Mouse (Mus musculus) gastrocnemius, postnatal 36 days (tissue): Measurements from ENCODE around the gene Cyp4f39. TPM values are rescaled to one million over a fixed set of nuclear protein-coding genes. Genes with fewer than 3 reads are reported as not detected.
"Not testable (repeated sequence)": the region's sequence is repeated elsewhere in the genome, so short reads cannot be mapped to it uniquely, and the experiment has no call there.

Source experiments
- DNase-seq, 2 experiments: peaks; one replicate each; pipeline ENCODE4 v3.0.0; 2022
- intact Hi-C: fragments of 180-260 bp; cut with DNase I; formaldehyde crosslinking; loops from one replicate; pipeline ENCODE4 v1.15.1; 2025
- total RNA-seq, 2 experiments: library from RNA; stranded (reverse); gene quantifications; 2 replicates each; pipeline ENCODE4 v1.2.3; 2021

Gene Cyp4f39
- total RNA-seq, 2 experiments from 2014 or later = 0.72 to 1.5 TPM

DNA sequence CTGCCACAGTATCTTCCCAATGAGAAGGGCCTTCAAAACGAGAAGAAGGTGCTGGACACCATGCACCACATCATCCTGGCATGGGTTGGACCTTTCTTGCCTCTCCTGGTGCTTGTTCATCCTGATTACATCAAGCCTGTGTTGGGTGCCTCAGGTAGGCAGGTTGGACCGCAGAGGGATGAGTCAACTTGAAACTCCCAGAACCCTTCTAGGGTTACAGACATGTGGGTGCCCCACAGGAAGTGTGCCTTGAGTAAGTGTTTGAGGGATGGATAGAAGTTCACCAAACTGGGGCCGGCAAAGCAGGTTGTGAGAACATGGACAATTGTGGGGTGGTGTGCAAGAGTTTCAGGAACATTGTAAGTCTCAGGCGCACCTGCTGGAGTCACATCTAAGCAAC, 18.3 kb downstream of the Cyp4f39 start:
- no peak for DNase-seq
- intact Hi-C loops = no loop called here

DNA sequence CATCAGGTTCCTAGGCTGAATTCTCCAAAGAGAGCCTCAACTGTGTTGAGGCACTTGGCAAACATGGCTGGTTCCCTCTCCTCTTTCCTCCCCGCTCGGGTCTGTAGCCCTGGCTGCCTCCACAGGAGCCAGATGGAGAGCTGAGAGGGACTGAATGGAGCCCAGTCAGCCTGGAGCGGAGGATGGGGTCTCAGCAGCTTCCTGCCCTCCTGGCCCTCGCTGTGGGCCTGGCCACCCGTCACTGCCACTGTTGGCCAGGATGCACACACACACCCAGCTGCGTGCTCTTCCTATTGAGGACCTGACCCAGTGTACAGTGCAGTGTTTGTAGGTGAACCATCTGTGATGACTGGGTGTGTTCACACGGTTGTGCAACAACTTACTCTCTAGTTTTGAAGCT, 19.7 kb downstream of the Cyp4f39 start:
- intact Hi-C loops = no loop called here
- DNase-seq = no peak

DNA sequence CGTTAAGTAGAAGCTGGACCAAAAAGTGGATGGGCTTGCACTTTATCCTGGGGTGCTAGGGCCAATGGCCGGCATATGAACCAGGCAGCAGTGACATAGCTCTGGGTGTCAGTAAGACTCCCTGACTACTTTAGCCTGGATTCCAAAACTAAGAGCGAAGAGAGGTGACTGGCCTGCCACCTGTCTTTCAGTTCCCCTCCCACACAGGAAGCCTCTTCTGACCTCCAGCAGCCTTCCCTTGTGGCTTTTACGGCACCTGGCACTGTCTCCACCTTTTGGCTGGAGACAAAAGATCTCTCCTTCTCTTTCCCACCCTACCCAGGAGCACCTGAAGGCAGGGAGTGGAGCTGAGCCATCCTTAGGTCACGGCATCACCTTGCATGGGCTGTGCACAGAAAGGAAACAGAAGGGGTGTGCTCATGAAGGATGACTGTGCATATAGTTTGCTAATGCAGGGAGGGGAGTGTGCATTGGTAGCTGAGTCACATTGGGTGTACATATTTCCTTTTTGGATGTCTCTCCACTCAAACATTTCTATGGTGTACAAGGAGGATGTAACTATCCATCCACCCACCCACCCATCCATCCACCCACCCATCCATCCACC, 22.5 kb downstream of the Cyp4f39 start:
- DNase-seq = no peak
- intact Hi-C loops = no loop called here

DNA sequence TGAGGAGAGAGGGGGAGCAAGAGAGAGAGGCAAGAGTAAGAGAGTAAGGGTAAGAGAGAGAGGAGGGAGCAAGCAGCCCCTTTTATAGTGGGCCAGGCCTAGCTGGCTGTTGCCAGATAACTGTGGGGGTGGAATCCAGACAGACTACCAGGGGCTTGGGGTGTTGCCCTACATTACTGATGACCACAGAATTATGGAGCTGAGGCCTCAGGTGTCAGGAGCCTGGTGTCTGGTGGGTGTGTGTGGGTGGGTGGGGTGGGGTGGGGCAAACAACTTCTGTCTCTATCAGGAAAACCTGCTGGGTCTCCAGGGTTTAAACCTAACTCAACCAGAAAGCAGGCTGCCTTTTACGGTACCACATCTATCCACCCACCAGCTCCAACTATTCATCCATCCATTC, 24.7 kb downstream of the Cyp4f39 start:
- no peak for DNase-seq
- intact Hi-C loops = no loop called here

DNA sequence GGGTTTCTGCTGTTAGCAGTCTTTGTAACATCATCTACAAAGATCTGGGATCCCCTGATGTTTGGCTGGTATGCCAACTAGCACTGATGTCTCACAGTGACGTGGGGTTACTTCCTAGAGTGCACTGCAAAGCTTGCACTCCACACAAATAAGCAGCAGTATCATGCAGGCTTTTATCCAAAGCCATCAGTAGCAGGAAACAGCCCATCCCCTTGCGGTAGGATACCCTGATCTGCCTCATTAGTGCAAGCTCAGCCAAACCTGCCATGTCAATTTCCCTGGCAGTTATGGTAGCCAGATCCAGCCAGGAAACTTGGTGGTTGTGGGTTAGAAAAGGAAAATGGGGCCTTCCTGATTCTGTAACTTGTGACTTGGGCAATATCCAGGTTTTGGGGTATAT, 26.2 kb downstream of the Cyp4f39 start:
- intact Hi-C loops = no loop called here
- no peak for DNase-seq

DNA sequence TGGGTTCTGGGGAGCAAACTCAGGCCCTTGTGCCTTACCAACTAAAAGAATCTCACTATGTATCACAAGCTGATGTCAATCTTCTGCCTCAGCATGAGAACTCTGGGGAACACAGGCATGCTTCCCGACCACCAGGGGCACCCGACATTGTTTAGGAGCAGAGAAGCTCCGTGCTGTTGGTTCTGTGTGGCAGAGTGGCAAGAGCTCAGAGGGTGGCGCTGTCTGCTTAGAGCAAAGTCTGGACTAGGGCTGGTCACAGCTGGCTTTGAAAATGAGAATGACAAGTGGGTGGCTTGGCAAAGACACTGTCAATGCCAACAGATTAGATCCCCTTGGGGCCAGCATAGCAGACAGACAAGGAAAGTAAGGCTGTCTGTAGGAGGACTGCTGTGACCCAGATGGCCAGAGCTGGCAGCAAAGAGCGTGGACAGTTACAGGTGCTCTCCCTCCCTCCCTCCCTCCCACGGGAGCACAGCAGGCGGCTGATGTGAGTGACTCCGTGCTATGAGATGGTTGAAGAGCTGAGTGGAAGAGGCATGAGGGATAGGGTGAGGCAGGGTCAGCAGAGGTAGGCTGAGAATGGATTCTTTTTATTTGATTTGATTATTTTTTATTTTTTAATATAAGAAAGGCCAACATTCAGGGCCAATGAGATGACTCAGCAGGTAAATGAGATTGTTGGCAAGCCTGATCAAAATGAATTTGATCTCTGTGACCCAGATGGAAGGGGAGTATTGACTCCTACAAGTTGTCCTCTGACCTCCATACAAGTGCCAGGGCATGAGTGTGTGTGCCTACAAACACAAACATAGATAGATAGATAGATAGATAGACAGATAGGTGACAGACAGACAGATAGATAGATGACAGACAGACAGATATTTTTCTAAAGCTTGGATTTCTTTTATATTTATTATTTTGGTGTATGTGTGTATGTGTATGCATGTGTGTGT, 27.3 kb downstream of the Cyp4f39 start:
- intact Hi-C loops = no loop called here

DNA sequence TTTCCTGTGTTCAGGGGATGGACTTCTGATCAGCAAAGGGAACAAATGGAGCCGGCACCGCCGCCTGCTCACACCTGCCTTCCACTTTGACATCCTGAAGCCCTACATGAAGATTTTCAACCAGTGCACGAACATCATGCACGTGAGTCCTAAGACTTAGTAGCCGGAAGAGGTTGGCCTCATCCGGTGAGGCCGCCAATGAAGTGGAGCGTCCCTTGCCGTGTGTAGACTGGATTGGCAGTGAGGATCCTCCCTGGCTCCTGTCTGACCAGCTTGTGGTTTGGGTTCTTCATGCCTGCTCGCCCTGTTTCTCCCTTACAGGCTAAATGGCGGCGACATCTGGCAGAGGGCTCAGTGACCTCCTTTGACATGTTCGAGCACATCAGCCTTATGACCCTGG, 29.2 kb downstream of the Cyp4f39 start:
- intact Hi-C loops = no loop called here
- DNase-seq = no peak

More for the DNA sequence above, 27.3 kb downstream of the Cyp4f39 start:
- no peak for DNase-seq

DNA sequence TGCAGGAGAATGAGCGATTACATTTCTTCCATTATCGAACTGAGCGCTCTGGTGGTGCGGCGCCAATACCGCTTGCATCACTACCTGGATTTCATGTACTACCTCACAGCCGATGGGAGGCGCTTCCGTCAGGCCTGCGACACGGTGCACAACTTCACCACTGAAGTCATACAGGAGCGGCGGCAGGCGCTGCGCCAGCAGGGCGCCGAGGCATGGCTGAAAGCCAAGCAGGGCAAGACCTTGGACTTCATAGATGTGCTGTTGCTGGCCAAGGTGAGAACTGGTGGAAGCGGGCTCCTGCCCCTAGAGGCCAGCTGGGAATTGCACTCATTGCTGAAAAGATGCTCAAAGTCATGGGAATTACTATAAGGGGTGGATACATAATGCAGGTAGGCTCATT, 30.7 kb downstream of the Cyp4f39 start:
- intact Hi-C loops = no loop called here
- peak; percentile 45 to 57 for DNase-seq

DNA sequence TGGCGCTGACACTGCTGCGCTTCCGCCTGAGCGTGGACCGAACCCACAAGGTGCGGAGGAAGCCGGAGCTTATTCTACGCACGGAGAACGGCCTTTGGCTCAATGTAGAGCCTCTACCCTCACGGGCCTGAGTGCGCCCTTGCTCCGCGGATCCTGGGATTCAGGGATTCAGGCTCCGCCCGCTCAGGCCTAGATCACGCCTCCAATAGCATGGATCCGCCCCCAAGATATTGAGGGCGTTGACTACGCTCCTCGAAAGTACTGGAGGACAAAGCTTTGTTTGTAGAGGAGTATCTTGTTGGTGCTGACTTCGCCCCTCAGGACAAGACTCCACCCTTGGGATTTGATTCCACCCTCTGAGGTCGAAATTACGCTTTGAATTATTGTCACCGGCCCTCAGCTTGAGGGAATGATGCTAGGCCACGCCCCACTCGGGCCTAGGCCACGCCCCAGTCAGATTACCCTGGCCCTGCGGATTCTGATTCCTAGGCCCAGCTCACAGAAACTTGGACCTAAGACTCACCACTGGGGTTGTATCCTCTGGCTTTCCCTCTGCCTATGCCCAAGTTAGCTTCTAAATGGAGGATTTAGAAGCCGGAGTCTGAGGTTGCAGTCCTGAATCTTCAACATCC, 39.9 kb downstream of the Cyp4f39 start:
- no peak for DNase-seq
- intact Hi-C loops = loop anchor here (10.0 kb wide), 3 partner anchors 268 to 418 kb away; partner anchors contain the start of gene Notch3

DNA sequence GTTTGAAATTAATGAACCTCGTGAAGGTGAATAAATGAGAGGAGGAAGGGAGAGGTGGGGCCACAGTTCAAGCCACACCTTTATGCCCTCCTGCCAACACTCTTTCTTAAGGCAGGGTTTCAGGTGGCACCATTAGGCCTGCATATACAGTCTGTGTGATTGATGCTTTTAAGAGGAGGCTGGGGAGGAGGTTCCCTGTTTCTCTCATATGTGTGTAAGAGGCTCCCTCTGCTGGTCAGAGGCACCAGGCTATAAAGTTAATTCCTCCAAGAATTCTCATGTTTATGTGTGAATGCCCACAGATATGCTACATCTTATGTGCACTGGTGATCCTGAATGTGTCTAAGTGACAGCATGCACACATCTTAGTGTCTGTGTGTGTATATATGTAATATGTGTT, 42.1 kb downstream of the Cyp4f39 start:
- DNase-seq = peak in 1 of 2 experiments; percentile 31
- intact Hi-C loops = loop anchor here (1.0 to 10.0 kb wide), 4 partner anchors 145 to 420 kb away; partner anchors contain the start of gene Notch3

DNA sequence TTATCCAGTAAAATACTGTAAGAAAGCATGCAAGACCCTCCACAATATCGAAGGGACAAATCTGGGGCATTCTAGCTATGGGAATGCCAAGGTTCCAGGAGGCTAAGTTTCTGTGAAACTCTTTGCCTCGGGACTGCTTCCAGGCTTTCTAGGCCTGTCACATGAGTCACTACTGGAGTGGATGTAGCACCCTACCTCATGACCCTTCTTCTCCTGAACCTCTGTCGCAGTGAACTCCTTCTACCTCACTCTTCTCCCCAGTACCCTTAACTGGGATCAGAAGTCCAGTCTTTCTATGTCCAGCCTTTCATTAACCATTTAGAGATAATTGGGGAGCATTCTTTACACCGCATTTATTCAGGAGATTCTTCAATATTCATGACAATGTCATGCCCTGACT, 48.0 kb downstream of the Cyp4f39 start:
- intact Hi-C loops, DNase-seq: not testable (repeated sequence)

DNA sequence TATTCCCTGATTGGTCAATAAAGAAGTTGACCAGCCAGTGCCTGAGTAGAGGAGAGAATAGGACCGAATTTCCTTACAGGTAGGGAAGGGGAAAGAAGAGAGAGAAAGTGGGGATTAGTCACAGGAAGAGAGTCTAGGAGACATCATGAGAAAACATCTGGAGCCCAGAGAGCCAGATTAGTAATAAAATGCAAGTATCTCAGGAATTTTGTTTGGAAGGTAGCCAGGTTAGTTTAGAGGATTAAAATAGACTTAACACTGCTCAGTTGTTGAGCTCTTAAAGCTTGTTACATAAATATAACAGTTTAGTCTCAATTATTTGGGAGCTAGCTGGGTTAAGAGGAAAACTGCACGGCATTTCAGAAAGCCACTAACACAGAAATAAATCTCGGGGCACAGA, 48.5 kb downstream of the Cyp4f39 start:
- intact Hi-C loops = no loop called here
- DNase-seq = no peak

GRCm38 (mm10) chr17:32503111-32503510, 50.6 kb downstream of the Cyp4f39 start:
- intact Hi-C loops = no loop called here

GRCm38 (mm10) chr17:32505851-32506728, 53.6 kb downstream of the Cyp4f39 start, which contains the start of gene Cyp4f17:
Gene Cyp4f17 (plus strand): TSS chr17:32506050.
- intact Hi-C loops = no loop called here
- DNase-seq = peak; percentile 19 to 30

More at GRCm38 (mm10) chr17:32503111-32503510, 50.6 kb downstream of the Cyp4f39 start:
- no peak for DNase-seq

DNA sequence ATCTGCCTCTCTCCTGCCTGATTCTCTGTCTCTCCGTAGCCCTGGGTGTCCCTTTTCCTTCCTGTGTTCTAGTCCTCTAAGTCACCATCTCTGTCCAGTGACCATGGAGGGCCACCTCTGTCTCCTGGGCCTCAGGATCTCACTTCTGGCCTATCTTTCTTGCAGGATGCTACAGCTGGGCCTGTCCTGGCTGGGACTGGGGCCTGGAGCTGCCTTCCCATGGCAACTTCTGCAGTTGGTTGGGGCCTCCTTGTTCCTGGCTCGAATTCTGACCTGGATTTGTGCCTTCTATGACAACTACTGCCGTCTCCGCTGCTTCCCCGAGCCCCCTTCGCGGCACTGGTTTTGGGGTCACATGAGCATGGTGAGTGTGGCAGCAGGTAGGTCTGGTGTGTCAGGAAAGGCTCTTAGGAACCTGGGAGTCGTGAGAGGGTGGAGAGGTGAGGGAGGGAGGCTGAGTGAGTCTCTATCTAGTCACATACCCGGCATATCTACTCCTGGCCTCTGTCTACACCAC, 54.3 kb downstream of the Cyp4f39 start:
- intact Hi-C loops = no loop called here
- no peak for DNase-seq

- intact Hi-C loops = no loop called here
These were observed 63.6 kb downstream of the Cyp4f39 start for GRCm38 (mm10) chr17:32516126-32516525.

GRCm38 (mm10) chr17:32521981-32522380, 69.5 kb downstream of the Cyp4f39 start:
- DNase-seq = no peak
- intact Hi-C loops = no loop called here

More at GRCm38 (mm10) chr17:32516126-32516525, 63.6 kb downstream of the Cyp4f39 start:
- DNase-seq = no peak

GRCm38 (mm10) chr17:32522386-32522785, 69.9 kb downstream of the Cyp4f39 start:
- intact Hi-C loops = no loop called here
- no peak for DNase-seq

- DNase-seq = no peak
- intact Hi-C loops = no loop called here
These were observed 70.3 kb downstream of the Cyp4f39 start for GRCm38 (mm10) chr17:32522816-32523215.

GRCm38 (mm10) chr17:32523895-32524294, 71.4 kb downstream of the Cyp4f39 start:
- DNase-seq = no peak
- intact Hi-C loops = no loop called here
